ENCODE assay signal across 11 mouse cellular contexts in the genomic region with DNA sequence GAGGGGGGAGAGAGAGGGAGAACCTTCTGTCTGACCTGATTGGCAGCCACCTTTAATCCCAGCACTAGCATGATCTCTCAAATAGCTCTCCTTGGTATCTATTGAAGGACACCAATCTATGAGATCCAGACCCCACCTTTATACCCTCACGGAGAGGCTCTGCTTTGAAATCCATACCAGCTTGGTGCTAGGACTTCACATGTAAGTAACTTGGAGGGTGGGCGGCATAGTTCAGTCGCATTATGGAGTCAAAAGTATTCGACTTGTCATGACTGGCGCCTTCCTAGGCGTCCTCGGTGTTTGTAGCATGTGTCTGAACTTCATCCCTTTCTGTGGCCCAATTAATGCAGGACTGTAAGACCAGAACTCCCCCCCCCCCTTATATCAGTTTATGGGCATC. TPM values are rescaled to one million over a fixed set of nuclear protein-coding genes. Genes with fewer than 3 reads are reported as not detected.
DNase-seq lines count a peak whose midpoint lies in the region; ATAC-seq and TF ChIP-seq lines count a peak whose summit lies in the region.
"Had no signal": no experiment of that assay in that cellular context is flagged by ENCODE, and none has a peak within 500 bp of the region (broad histone marks: within the 10 kb centered on the region; RNA-seq: fewer than 3 reads in every experiment).

No protein-coding gene starts in this region.

- WGBS in midbrain, embryonic 16.5 days, result 95% methylated on average over 7 of the region's 7 CpGs

- no peak for ATAC-seq in cerebellum, adult (ENCODE audit: insufficient number of reproducible peaks, low FRiP score, low TSS enrichment)
- ATAC-seq in midbrain, embryonic 16.5 days, result 0 out of 2 replicates have a peak, but pooled peaks have one; percentile 1
- no peak for ATAC-seq in megakaryocyte-erythroid progenitor cell, adult 5-6 weeks (replicated peaks; ENCODE audit: low FRiP score, low TSS enrichment, poor library complexity, severe bottlenecking)

- peaks cover 8% of the 10 kb centered on the region for H3K4me1 ChIP-seq in embryonic fibroblast, embryonic 13.5 days (ENCODE audit: control insufficient read depth, insufficient read depth, low read length)
- peaks cover 22% of the 10 kb centered on the region for H3K4me1 ChIP-seq in midbrain, embryonic 16.5 days (ENCODE audit: control insufficient read depth, insufficient read depth, low read length)

- no peak overlapping the region for H3K9ac ChIP-seq in midbrain, embryonic 16.5 days (ENCODE audit: low read depth, low read length)

- peak overlapping the region; percentile 54 for H3K4me2 ChIP-seq in midbrain, embryonic 16.5 days (ENCODE audit: low read length)

- H3K9me3 ChIP-seq in midbrain, embryonic 16.5 days (replicated peaks; ENCODE audit: control insufficient read depth, low read length, poor library complexity, severe bottlenecking), result no peaks in the 10 kb centered on the region

- intact Hi-C loops in left cerebral cortex, adult 2 months (cut with DNase I), result loop anchor here (5.0 kb wide), 1 partner anchor 67 kb away; a partner anchor contains a TSS
- intact Hi-C loops in left cerebral cortex, postnatal 4 days (cut with DNase I), result no loop called here
- intact Hi-C loops in gastrocnemius, adult 2 months (cut with DNase I), result loop anchor here (5.0 kb wide), 1 partner anchor 102 kb away; a partner anchor contains a TSS

- H3K27ac ChIP-seq in left cerebral cortex, adult 2 months, result no peak overlapping the region
- no peak overlapping the region for H3K27ac ChIP-seq in embryonic fibroblast, embryonic 13.5 days (ENCODE audit: insufficient read depth, low read length)
- H3K27ac ChIP-seq in midbrain, embryonic 16.5 days (ENCODE audit: low read length), result no peak overlapping the region
- no peak overlapping the region for H3K27ac ChIP-seq in gastrocnemius, adult 2 months

- TF ChIP-seq POLR2A in embryonic fibroblast, embryonic 13.5 days (IDR thresholded peaks at IDR 0.05; ENCODE audit: low read depth, low read length), result no peak

- no peaks in the 10 kb centered on the region for H3K27me3 ChIP-seq in midbrain, embryonic 16.5 days (ENCODE audit: control insufficient read depth, insufficient read depth, low read depth, low read length)

- H3K4me3 ChIP-seq in left cerebral cortex, adult 2 months, result peak overlapping the region; percentile 15; the same call in 1 of the 2 replicates
- H3K4me3 ChIP-seq in embryonic fibroblast, embryonic 13.5 days (ENCODE audit: insufficient read depth, low read length), result peak overlapping the region; percentile 56; the same call in 1 of the 2 replicates
- H3K4me3 ChIP-seq in midbrain, embryonic 16.5 days (ENCODE audit: low read depth, low read length), result no peak overlapping the region
- no peak overlapping the region for H3K4me3 ChIP-seq in gastrocnemius, adult 2 months

- no peak for TF ChIP-seq CTCF in left cerebral cortex, adult 2 months (IDR thresholded peaks at IDR 0.05)
- no peak for TF ChIP-seq CTCF in embryonic fibroblast, embryonic 13.5 days (IDR thresholded peaks at IDR 0.05; ENCODE audit: borderline replicate concordance, insufficient read depth, low read length)
- TF ChIP-seq CTCF in gastrocnemius, adult 2 months (IDR thresholded peaks at IDR 0.05), result no peak

- H3K36me3 ChIP-seq in midbrain, embryonic 16.5 days (ENCODE audit: control insufficient read depth, insufficient read depth, low read length), result no peaks in the 10 kb centered on the region

- DNase-seq in cerebellum, adult 11-12 months, result peak; percentile 42
- DNase-seq in left cerebral cortex, adult 2 months (ENCODE audit: extremely low spot score in 1 of 2, low spot score in 2 of 2), result no peak
- DNase-seq in left cerebral cortex, postnatal 4 days, result no peak
- no peak for DNase-seq in gastrocnemius, adult 2 months

RNA-seq across cellular contexts. Expression of a gene that starts 1.1 kb away (rescaled TPM):
- total RNA-seq in left cerebral cortex, adult 2 months (2021), result 10 to 100 TPM; 42.3 to 45.0 TPM
- 10 to 100 TPM; 47.9 to 49.3 TPM for total RNA-seq in left cerebral cortex, postnatal 4 days (2021)
- polyA plus RNA-seq in embryonic fibroblast, embryonic 13.5 days (2011; ENCODE audit: insufficient read length, low read depth, missing spikeins), result 43.3 and 44.5 TPM in 2 replicates
- 30.8 and 37.7 TPM in 2 replicates for polyA plus RNA-seq in midbrain, embryonic 16.5 days (2015; fragmentation: Nextera tagmentation; extraction: Ambion mirVana)
- total RNA-seq in megakaryocyte-erythroid progenitor cell, adult 5-6 weeks (2014; fragmentation: Nextera tagmentation), result 69.7 and 77.5 TPM in 2 replicates
- 81.4 and 93.2 TPM in 2 replicates for total RNA-seq in megakaryocyte-erythroid progenitor cell, adult 5-6 weeks (2017)
- 10 to 100 TPM; 26.7 to 26.8 TPM for total RNA-seq in gastrocnemius, adult 2 months (2021)

RNA-seq across cellular contexts. Expression of a gene that starts 14.8 kb away (rescaled TPM):
- 10 to 100 TPM in 1 of 2 experiments, 1 to 10 TPM in 1; 7.1 to 11.4 TPM for total RNA-seq in left cerebral cortex, adult 2 months (2021)
- 1 to 10 TPM in 1 of 2 experiments, under 1 TPM in 1; 0.66 to 1.3 TPM for total RNA-seq in left cerebral cortex, postnatal 4 days (2021)
- not detected in 2 replicates for polyA plus RNA-seq in embryonic fibroblast, embryonic 13.5 days (2011; ENCODE audit: insufficient read length, low read depth, missing spikeins)
- polyA plus RNA-seq in midbrain, embryonic 16.5 days (2015; fragmentation: Nextera tagmentation; extraction: Ambion mirVana), result 0.26 TPM in 1 of 2 replicates, not detected in the other
- total RNA-seq in megakaryocyte-erythroid progenitor cell, adult 5-6 weeks (2014; fragmentation: Nextera tagmentation), result not detected in 2 replicates
- total RNA-seq in megakaryocyte-erythroid progenitor cell, adult 5-6 weeks (2017), result not detected in 2 replicates
- not detected for total RNA-seq in gastrocnemius, adult 2 months (2021)
- total RNA-seq: adrenal gland, adult 18-20 months had no signal
- polyA plus RNA-seq: heart, postnatal 0 days had no signal

RNA-seq across cellular contexts. Expression of a gene that starts 46.5 kb away (rescaled TPM):
- total RNA-seq in left cerebral cortex, adult 2 months (2021), result not detected
- total RNA-seq in left cerebral cortex, postnatal 4 days (2021), result under 1 TPM in 1 of 2 experiments, not detected in 1; 0.52 TPM
- not detected in 2 replicates for polyA plus RNA-seq in embryonic fibroblast, embryonic 13.5 days (2011; ENCODE audit: insufficient read length, low read depth, missing spikeins)
- not detected in 2 replicates for polyA plus RNA-seq in midbrain, embryonic 16.5 days (2015; fragmentation: Nextera tagmentation; extraction: Ambion mirVana)
- not detected in 2 replicates for total RNA-seq in megakaryocyte-erythroid progenitor cell, adult 5-6 weeks (2014; fragmentation: Nextera tagmentation)
- not detected in 2 replicates for total RNA-seq in megakaryocyte-erythroid progenitor cell, adult 5-6 weeks (2017)
- not detected for total RNA-seq in gastrocnemius, adult 2 months (2021)
- total RNA-seq: adrenal gland, adult 18-20 months; left cerebral cortex, postnatal 14 days had no signal
- polyA plus RNA-seq: heart, postnatal 0 days had no signal

RNA-seq across cellular contexts. Expression of a gene that starts 57.4 kb away (rescaled TPM):
- total RNA-seq in left cerebral cortex, adult 2 months (2021), result 1 to 10 TPM; 6.6 to 7.1 TPM
- 10 to 100 TPM in 1 of 2 experiments, 1 to 10 TPM in 1; 8.8 to 10.1 TPM for total RNA-seq in left cerebral cortex, postnatal 4 days (2021)
- polyA plus RNA-seq in embryonic fibroblast, embryonic 13.5 days (2011; ENCODE audit: insufficient read length, low read depth, missing spikeins), result 133 and 158 TPM in 2 replicates
- 27.3 and 29.8 TPM in 2 replicates for polyA plus RNA-seq in midbrain, embryonic 16.5 days (2015; fragmentation: Nextera tagmentation; extraction: Ambion mirVana)
- 66.0 and 69.7 TPM in 2 replicates for total RNA-seq in megakaryocyte-erythroid progenitor cell, adult 5-6 weeks (2014; fragmentation: Nextera tagmentation)
- 25.4 and 28.7 TPM in 2 replicates for total RNA-seq in megakaryocyte-erythroid progenitor cell, adult 5-6 weeks (2017)
- total RNA-seq in gastrocnemius, adult 2 months (2021), result 1 to 10 TPM; 6.7 to 7.7 TPM

Comparison
In these comparisons a context has a peak if more than half of its experiments do, and no peak if none do; other contexts are left out.
1. H3K4me3 ChIP-seq: peak in left cerebral cortex, adult 2 months (single experiment) and embryonic fibroblast, embryonic 13.5 days (single experiment); none in midbrain, embryonic 16.5 days (single experiment) and gastrocnemius, adult 2 months (single experiment).